Mouse (Mus musculus): ENCODE data around the gene Ubl3.

- TF ChIP-seq CTCF (IDR thresholded peaks at IDR 0.05; ENCODE audit: borderline replicate concordance, extremely low read depth, insufficient read depth, insufficient read length) (no peak), POLR2A (IDR thresholded peaks at IDR 0.05; ENCODE audit: borderline replicate concordance, extremely low read depth, insufficient read depth, insufficient read length, poor library complexity, severe bottlenecking) (no peak)
These were observed 3.3 kb downstream of the Ubl3 start for GRCm38 (mm10) chr5:148549307-148549706.
